Mouse (Mus musculus): Measurements from ENCODE around the gene Prkci. TPM values are rescaled to one million over a fixed set of nuclear protein-coding genes. Genes with fewer than 3 reads are reported as not detected.

Prkci gene
- polyA plus RNA-seq, 1 experiment from 2014 or later: 31.7 TPM

GRCm38 (mm10) chr3:31082838-31083506 lies 87.4 kb downstream of the Prkci start:
- 89% methylated on average over 12 of the region's 13 CpGs for WGBS
- no peaks in the 10 kb centered on the region for H3K36me3 ChIP-seq
- DNase-seq (ENCODE audit: low spot score): no peak
- H3K9me3 ChIP-seq (replicated peaks): no peaks in the 10 kb centered on the region
- H3K27me3 ChIP-seq (ENCODE audit: low read depth, poor library complexity, severe bottlenecking): no peaks in the 10 kb centered on the region
- H3K4me1 ChIP-seq: peaks cover 9% of the 10 kb centered on the region; the same call in 1 of the 2 replicates
- no peak overlapping the region for H3K27ac ChIP-seq (replicated peaks)
- H3K4me3 ChIP-seq: no peak overlapping the region

DNA sequence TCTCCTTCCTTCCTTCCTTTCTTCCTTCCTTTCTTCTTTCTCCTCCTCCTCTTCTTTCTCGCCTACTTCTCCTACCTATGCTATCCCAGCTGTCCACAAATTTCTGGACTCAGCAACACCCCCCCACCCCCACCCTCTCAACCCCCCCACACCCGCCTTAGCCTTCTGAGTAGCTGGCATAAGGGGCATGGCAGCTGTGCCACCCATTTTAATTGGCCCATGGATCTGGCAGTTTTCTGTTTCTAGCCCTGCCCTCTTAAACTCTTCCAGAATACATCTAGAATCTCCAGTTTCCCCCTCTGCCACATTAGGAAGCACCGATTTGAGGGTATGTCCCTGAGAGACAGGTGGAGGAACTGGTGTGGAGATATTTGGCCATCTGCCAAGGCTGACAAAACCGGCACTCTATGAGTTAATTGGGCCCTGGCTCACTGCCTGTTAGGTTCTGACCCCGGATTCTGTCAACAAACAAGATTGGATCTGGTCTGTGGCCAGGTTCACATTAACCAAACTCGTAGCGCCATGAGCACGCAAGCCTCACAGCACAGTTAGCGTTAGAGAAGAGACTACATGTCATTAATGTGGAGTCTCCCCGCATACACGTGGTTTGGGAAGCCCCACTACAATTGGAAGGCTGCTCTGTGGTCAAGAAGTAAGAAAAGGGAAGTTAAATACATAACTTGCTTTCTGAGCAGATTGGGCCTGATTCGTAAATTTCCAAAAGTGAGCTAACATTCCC lies 88.1 kb downstream of the Prkci start:
- Histone ChIP-seq H3K36me3 (no peaks in the 10 kb centered on the region), H3K4me1 (peaks cover 11% of the 10 kb centered on the region), H3K27ac (replicated peaks) (no peak overlapping the region), H3K9me3 (replicated peaks) (no peaks in the 10 kb centered on the region), H3K27me3 (ENCODE audit: low read depth, poor library complexity, severe bottlenecking) (no peaks in the 10 kb centered on the region), H3K4me3 (no peak overlapping the region)
- WGBS: 74% methylated on average over 12 of the region's 12 CpGs
- DNase-seq (ENCODE audit: low spot score): no peak

DNA sequence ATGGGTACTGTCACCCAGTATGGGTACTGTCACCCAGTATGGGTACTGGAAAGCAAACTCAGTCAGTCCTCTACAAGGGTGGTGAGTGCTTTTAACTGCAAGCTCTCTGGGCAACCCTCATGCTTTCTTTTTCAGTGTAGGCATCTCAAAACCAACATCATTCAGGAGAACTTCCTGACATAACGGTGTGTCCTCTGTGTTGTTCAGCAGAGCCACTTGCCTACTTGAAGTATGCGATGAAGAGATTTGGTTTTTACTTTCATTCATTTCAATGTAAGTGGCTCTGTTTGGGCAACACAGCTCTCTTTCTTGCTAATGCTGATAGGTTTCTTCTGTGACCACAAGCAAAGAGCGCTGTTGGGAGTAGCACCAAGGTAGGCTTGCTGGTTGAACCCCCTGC lies 89.5 kb downstream of the Prkci start:
- no peak overlapping the region for H3K4me3 ChIP-seq
- DNase-seq (ENCODE audit: low spot score): no peak
- WGBS: 91% methylated on average over 3 of the region's 3 CpGs
- H3K27ac ChIP-seq (replicated peaks): no peak overlapping the region
- no peaks in the 10 kb centered on the region for H3K9me3 ChIP-seq (replicated peaks)
- no peaks in the 10 kb centered on the region for H3K36me3 ChIP-seq
- peaks cover 24% of the 10 kb centered on the region for H3K4me1 ChIP-seq
- H3K27me3 ChIP-seq (ENCODE audit: low read depth, poor library complexity, severe bottlenecking): no peaks in the 10 kb centered on the region

- peaks cover 49% of the 10 kb centered on the region for H3K4me1 ChIP-seq
- no peak for DNase-seq (ENCODE audit: low spot score)
- WGBS: 35% methylated on average over 9 of the region's 10 CpGs
- peaks cover 10% of the 10 kb centered on the region for H3K27me3 ChIP-seq (ENCODE audit: low read depth, poor library complexity, severe bottlenecking)
- no peaks in the 10 kb centered on the region for H3K9me3 ChIP-seq (replicated peaks)
- H3K4me3 ChIP-seq: no peak overlapping the region
- no peaks in the 10 kb centered on the region for H3K36me3 ChIP-seq
- H3K27ac ChIP-seq (replicated peaks): no peak overlapping the region
Observed at GRCm38 (mm10) chr3:31088789-31089775, 93.5 kb downstream of the Prkci start.

- Histone ChIP-seq H3K4me3 (no peak overlapping the region), H3K27me3 (ENCODE audit: low read depth, poor library complexity, severe bottlenecking) (peaks cover 10% of the 10 kb centered on the region), H3K9me3 (replicated peaks) (no peaks in the 10 kb centered on the region), H3K27ac (replicated peaks) (no peak overlapping the region), H3K36me3 (no peaks in the 10 kb centered on the region), H3K4me1 (peaks cover 49% of the 10 kb centered on the region)
- 66% methylated on average over 7 of the region's 7 CpGs for WGBS
- no peak for DNase-seq (ENCODE audit: low spot score)
Observed at GRCm38 (mm10) chr3:31089956-31090355, 94.4 kb downstream of the Prkci start.

DNA sequence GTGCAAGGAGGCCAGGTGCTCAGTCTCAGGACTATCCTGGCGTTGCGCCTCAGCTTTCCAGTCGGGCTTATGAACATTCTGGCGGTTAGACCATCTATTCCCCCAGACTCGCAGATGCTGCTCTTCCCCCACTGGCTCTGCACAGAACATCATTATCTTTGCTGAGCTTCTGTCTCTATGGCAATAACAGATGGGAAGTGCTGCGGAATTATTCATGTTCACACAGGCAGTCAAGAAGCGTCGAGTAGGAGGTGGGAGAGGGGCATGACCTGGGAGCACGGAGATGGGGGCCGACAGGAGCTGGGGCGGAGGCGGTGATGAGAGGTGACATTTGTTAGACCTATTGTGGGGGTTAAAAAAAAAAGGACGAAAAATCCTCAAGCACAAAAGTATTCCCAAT lies 97.6 kb downstream of the Prkci start:
- H3K27ac ChIP-seq (replicated peaks): peak overlapping the region; percentile 100
- peak; percentile 73 for DNase-seq (ENCODE audit: low spot score)
- H3K27me3 ChIP-seq (ENCODE audit: low read depth, poor library complexity, severe bottlenecking): peaks cover 10% of the 10 kb centered on the region
- peak overlapping the region; percentile 98 for H3K4me3 ChIP-seq
- no peaks in the 10 kb centered on the region for H3K9me3 ChIP-seq (replicated peaks)
- WGBS: 4% methylated on average over 13 of the region's 13 CpGs
- H3K4me1 ChIP-seq: peaks cover 66% of the 10 kb centered on the region
- H3K36me3 ChIP-seq: peaks cover 12% of the 10 kb centered on the region

GRCm38 (mm10) chr3:31093627-31094351 lies 98.2 kb downstream of the Prkci start:
- peak; percentile 82 for DNase-seq (ENCODE audit: low spot score)
- H3K4me3 ChIP-seq: peak overlapping the region; percentile 98
- H3K27me3 ChIP-seq (ENCODE audit: low read depth, poor library complexity, severe bottlenecking): peaks cover 10% of the 10 kb centered on the region
- WGBS: under 1% methylated on average over 48 of the region's 58 CpGs
- H3K9me3 ChIP-seq (replicated peaks): no peaks in the 10 kb centered on the region
- peaks cover 17% of the 10 kb centered on the region for H3K36me3 ChIP-seq
- H3K4me1 ChIP-seq: peaks cover 70% of the 10 kb centered on the region
- peak overlapping the region; percentile 100 for H3K27ac ChIP-seq (replicated peaks)

- Histone ChIP-seq H3K27me3 (ENCODE audit: low read depth, poor library complexity, severe bottlenecking) (peaks cover 10% of the 10 kb centered on the region), H3K4me1 (peaks cover 70% of the 10 kb centered on the region), H3K4me3 (peak within 1 kb of the TSS; percentile 98), H3K9me3 (replicated peaks) (no peaks in the 10 kb centered on the region), H3K36me3 (peaks cover 18% of the 10 kb centered on the region), H3K27ac (replicated peaks) (peak within 1 kb of the TSS; percentile 100)
- under 1% methylated on average over 75 of the region's 109 CpGs for WGBS
- peak; percentile 93 for DNase-seq (ENCODE audit: low spot score)
Observed at GRCm38 (mm10) chr3:31094531-31095178, 99.1 kb downstream of the Prkci start, which contains the start of gene Skil. Gene Skil (plus strand): TSS chr3:31095058.

DNA sequence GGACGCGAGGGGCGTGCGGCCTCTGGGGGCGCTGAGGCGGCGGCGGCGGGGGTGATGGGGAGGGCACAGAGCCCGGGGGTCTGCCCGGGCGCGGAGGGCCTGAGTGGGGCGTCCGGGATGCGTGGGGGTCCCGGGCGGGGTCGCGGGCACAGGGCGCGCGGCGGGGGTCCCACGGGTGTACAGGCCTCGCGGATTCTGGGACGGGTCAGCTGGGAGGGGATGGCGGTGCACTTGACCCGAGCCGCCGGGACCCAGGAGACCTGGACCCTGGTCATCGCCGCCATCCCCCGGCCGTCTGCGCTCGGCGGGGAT lies 99.6 kb downstream of the Prkci start:
- Histone ChIP-seq H3K4me3 (peak overlapping the region; percentile 98), H3K27ac (replicated peaks) (peak overlapping the region; percentile 100), H3K36me3 (peaks cover 20% of the 10 kb centered on the region), H3K27me3 (ENCODE audit: low read depth, poor library complexity, severe bottlenecking) (peaks cover 10% of the 10 kb centered on the region), H3K4me1 (peaks cover 70% of the 10 kb centered on the region), H3K9me3 (replicated peaks) (no peaks in the 10 kb centered on the region)
- 0% methylated on average over 38 of the region's 39 CpGs for WGBS
- DNase-seq (ENCODE audit: low spot score): no peak

DNA sequence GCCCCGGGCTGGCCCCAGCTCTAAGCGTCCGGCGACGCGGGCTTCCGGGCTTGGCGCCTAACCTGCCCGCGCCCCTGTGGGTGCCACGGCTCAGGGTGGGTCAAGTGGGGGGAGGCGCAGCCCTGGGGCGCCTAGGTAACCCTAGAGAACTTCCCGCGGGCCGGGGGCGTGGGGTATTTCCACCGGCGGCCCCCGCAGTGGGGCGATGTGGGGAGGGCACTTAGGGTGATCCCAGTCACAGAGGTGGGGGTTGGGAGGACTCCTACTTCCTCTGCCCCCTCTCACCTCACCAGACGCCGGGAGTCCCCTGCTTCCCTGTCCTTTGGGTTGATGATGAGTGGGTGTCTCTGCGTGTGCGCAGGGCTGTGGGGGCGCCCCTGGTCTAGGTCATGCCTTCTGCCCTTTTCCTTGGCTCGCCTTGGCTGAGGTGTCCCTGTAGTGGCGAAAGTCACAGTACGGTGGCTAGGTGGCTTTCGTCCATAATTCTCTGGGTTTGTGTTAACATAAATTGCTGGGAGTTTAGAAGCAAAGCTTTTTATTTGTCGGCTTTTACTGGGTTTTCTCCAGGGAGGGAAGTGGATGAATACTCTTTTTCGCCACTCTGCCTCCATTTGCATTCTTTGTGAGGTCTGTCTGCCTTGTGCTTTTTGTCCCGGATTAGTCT lies 100.1 kb downstream of the Prkci start:
- H3K9me3 ChIP-seq (replicated peaks): no peaks in the 10 kb centered on the region
- H3K4me3 ChIP-seq: peak overlapping the region; percentile 98
- peak overlapping the region; percentile 100 for H3K27ac ChIP-seq (replicated peaks)
- H3K4me1 ChIP-seq: peaks cover 70% of the 10 kb centered on the region
- H3K36me3 ChIP-seq: peaks cover 20% of the 10 kb centered on the region
- peaks cover 10% of the 10 kb centered on the region for H3K27me3 ChIP-seq (ENCODE audit: low read depth, poor library complexity, severe bottlenecking)
- peak; percentile 59 for DNase-seq (ENCODE audit: low spot score)
- WGBS: under 1% methylated on average over 33 of the region's 33 CpGs

Data from midbrain, embryonic 10.5 days (tissue).